Comparison of ENCODE assay signal across 8 mouse cellular contexts in genomic region chr17:34932287-34932686, GRCm38 (mm10). TPM values are rescaled to one million over a fixed set of nuclear protein-coding genes. Genes with fewer than 3 reads are reported as not detected.
DNase-seq lines count a peak whose midpoint lies in the region; ATAC-seq and TF ChIP-seq lines count a peak whose summit lies in the region.

No protein-coding gene starts in this region.

- H3K36me3 ChIP-seq in kidney, postnatal 0 days (ENCODE audit: insufficient read depth, low read length): peaks cover 4% of the 10 kb centered on the region; the same call in 1 of the 2 replicates
- H3K36me3 ChIP-seq in hindbrain, postnatal 0 days (ENCODE audit: insufficient read depth, low read length): peaks cover 20% of the 10 kb centered on the region
- peaks cover 4% of the 10 kb centered on the region for H3K36me3 ChIP-seq in myocyte (ENCODE audit: control insufficient read depth, insufficient read depth)

- no peak overlapping the region for H3K27ac ChIP-seq in kidney, postnatal 0 days
- H3K27ac ChIP-seq in brown adipose tissue, adult 24 weeks (replicated peaks; ENCODE audit: low read depth, low read length): peak overlapping the region; percentile 76
- H3K27ac ChIP-seq in hindbrain, postnatal 0 days: no peak overlapping the region

- peak overlapping the region; percentile 64; the same call in 1 of the 2 replicates for H3K4me3 ChIP-seq in kidney, postnatal 0 days (replicated peaks; ENCODE audit: low read depth, low read length)
- peak overlapping the region; percentile 93 for H3K4me3 ChIP-seq in brown adipose tissue, adult 24 weeks (ENCODE audit: insufficient read depth, low read depth, low read length)
- H3K4me3 ChIP-seq in hindbrain, postnatal 0 days (ENCODE audit: low read length): peak overlapping the region; percentile 75
- peak overlapping the region; percentile 59 for H3K4me3 ChIP-seq in myocyte

- no peaks in the 10 kb centered on the region for H3K9me3 ChIP-seq in kidney, postnatal 0 days (replicated peaks; ENCODE audit: low read length)
- H3K9me3 ChIP-seq in hindbrain, postnatal 0 days (ENCODE audit: low read length): no peaks in the 10 kb centered on the region

- H3K79me2 ChIP-seq in myocyte (ENCODE audit: control insufficient read depth, insufficient read depth): no peaks in the 10 kb centered on the region

- no peak for DNase-seq in kidney, postnatal 0 days (ENCODE audit: low spot score)
- DNase-seq in kidney, postnatal 36 days: no peak
- DNase-seq in hindbrain, postnatal 0 days (ENCODE audit: low spot score): no peak
- no peak for DNase-seq in layer of hippocampus, adult 8-10 months (ENCODE audit: low spot score in 2 of 2)
- no peak for DNase-seq in frontal cortex, postnatal 25 days (ENCODE audit: low spot score in 2 of 2)

- WGBS in kidney, postnatal 0 days: 83% methylated on average over 8 of the region's 8 CpGs
- WGBS in hindbrain, postnatal 0 days: 83% methylated on average over 8 of the region's 8 CpGs

- peak overlapping the region; percentile 44 for H3ac ChIP-seq in myocyte (ENCODE audit: control insufficient read depth, insufficient read length)

- H3K27me3 ChIP-seq in kidney, postnatal 0 days (ENCODE audit: insufficient read depth, low read length): no peaks in the 10 kb centered on the region
- no peaks in the 10 kb centered on the region for H3K27me3 ChIP-seq in hindbrain, postnatal 0 days (ENCODE audit: insufficient read depth, low read length)
- H3K27me3 ChIP-seq in myocyte (ENCODE audit: control insufficient read depth, insufficient read depth, insufficient read length): no peaks in the 10 kb centered on the region

- H3K9ac ChIP-seq in kidney, postnatal 0 days (ENCODE audit: low read depth, low read length): peak overlapping the region; percentile 73
- peak overlapping the region; percentile 73 for H3K9ac ChIP-seq in hindbrain, postnatal 0 days (replicated peaks; ENCODE audit: low read length)

- TF ChIP-seq CTCF in kidney, postnatal 0 days (IDR thresholded peaks at IDR 0.05; ENCODE audit: low read depth): no peak
- no peak for TF ChIP-seq CTCF in hindbrain, postnatal 0 days (IDR thresholded peaks at IDR 0.05; ENCODE audit: low read depth)

- no peak for ATAC-seq in kidney, postnatal 0 days (replicated peaks; ENCODE audit: low FRiP score, low read depth)
- no peak for ATAC-seq in hindbrain, postnatal 0 days
- no peak for ATAC-seq in frontal cortex, adult (ENCODE audit: low TSS enrichment)

- H3K4me2 ChIP-seq in kidney, postnatal 0 days (ENCODE audit: low read length): peak overlapping the region; percentile 97
- peak overlapping the region; percentile 88 for H3K4me2 ChIP-seq in hindbrain, postnatal 0 days (ENCODE audit: low read depth, low read length)
- H3K4me2 ChIP-seq in myocyte (ENCODE audit: low read depth): peak overlapping the region; percentile 99

- H3K4me1 ChIP-seq in kidney, postnatal 0 days (replicated peaks; ENCODE audit: insufficient read depth, low read length): peaks cover 15% of the 10 kb centered on the region; the same call in 1 of the 2 replicates
- peaks cover 8% of the 10 kb centered on the region for H3K4me1 ChIP-seq in brown adipose tissue, adult 24 weeks (ENCODE audit: control insufficient read depth, insufficient read depth, insufficient read length, low read length)
- H3K4me1 ChIP-seq in hindbrain, postnatal 0 days (ENCODE audit: insufficient read depth, low read length): no peaks in the 10 kb centered on the region

- TF ChIP-seq POLR2A in myocyte (IDR thresholded peaks at IDR 0.05; ENCODE audit: insufficient read length, low read depth): no peak

TF ChIP-seq in myocyte, 11 proteins besides CTCF, POLR2A, EP300 and RAD21:
- no peak for TF ChIP-seq TCF12 (IDR thresholded peaks at IDR 0.05; ENCODE audit: insufficient read depth, poor library complexity, severe bottlenecking)
- no peak for TF ChIP-seq POLR2AphosphoS2 (IDR thresholded peaks at IDR 0.05; ENCODE audit: insufficient read length, low read depth)
- TF ChIP-seq MYOD1 (IDR thresholded peaks at IDR 0.05; ENCODE audit: control insufficient read depth in 1 of 3, insufficient read length in 2 of 3, low read depth in 2 of 3): no peak
- TF ChIP-seq E2F4 (IDR thresholded peaks at IDR 0.05; ENCODE audit: insufficient read depth): no peak
- no peak for TF ChIP-seq REST (IDR thresholded peaks at IDR 0.05; ENCODE audit: insufficient read depth, insufficient read length)
- TF ChIP-seq SRF (IDR thresholded peaks at IDR 0.05; ENCODE audit: control insufficient read depth, insufficient read length, low read depth): no peak
- no peak for TF ChIP-seq MYOG (IDR thresholded peaks at IDR 0.05; ENCODE audit: control insufficient read depth in 1 of 3, insufficient read depth in 1 of 3, insufficient read length in 2 of 3, low read depth in 2 of 3)

RNA-seq across cellular contexts. Expression of gene Neu1, which starts 1.2 kb away (rescaled TPM):
- polyA plus RNA-seq in kidney, postnatal 0 days (2015; fragmentation: Nextera tagmentation; extraction: Ambion mirVana): 92.0 and 101 TPM in 2 replicates
- 9.1 and 10.2 TPM in 2 replicates for polyA plus RNA-seq in brown adipose tissue, adult 24 weeks (2012; ENCODE audit: insufficient read depth, insufficient read length, missing spikeins)
- total RNA-seq in hindbrain, postnatal 0 days (2014; rRNA removed): 50.9 and 93.9 TPM in 2 replicates
- 42.9 and 43.1 TPM in 2 replicates for polyA plus RNA-seq in hindbrain, postnatal 0 days (2015; fragmentation: Nextera tagmentation; extraction: Ambion mirVana)
- polyA plus RNA-seq in myocyte (2012; fragmentation: generic; extraction: Trizol): 30.1 TPM
- total RNA-seq in layer of hippocampus, adult 8-10 months (2022): 10 to 100 TPM; 38.3 to 46.8 (median 41.7) TPM

RNA-seq across cellular contexts. Expression of gene Slc44a4, which starts 18.0 kb away (rescaled TPM):
- polyA plus RNA-seq in kidney, postnatal 0 days (2015; fragmentation: Nextera tagmentation; extraction: Ambion mirVana): 24.2 and 27.3 TPM in 2 replicates
- not detected in 2 replicates for polyA plus RNA-seq in brown adipose tissue, adult 24 weeks (2012; ENCODE audit: insufficient read depth, insufficient read length, missing spikeins)
- total RNA-seq in hindbrain, postnatal 0 days (2014; rRNA removed): 0.22 TPM in 1 of 2 replicates, not detected in the other
- 0.18 and 0.25 TPM in 2 replicates for polyA plus RNA-seq in hindbrain, postnatal 0 days (2015; fragmentation: Nextera tagmentation; extraction: Ambion mirVana)
- 14.6 TPM for polyA plus RNA-seq in myocyte (2012; fragmentation: generic; extraction: Trizol)
- under 1 TPM; 0.14 to 0.41 (median 0.34) TPM for total RNA-seq in layer of hippocampus, adult 8-10 months (2022)

RNA-seq across cellular contexts. Expression of gene Hspa1b, which starts 26.8 kb away (rescaled TPM):
- polyA plus RNA-seq in kidney, postnatal 0 days (2015; fragmentation: Nextera tagmentation; extraction: Ambion mirVana): 2.2 and 2.6 TPM in 2 replicates
- polyA plus RNA-seq in brown adipose tissue, adult 24 weeks (2012; ENCODE audit: insufficient read depth, insufficient read length, missing spikeins): 5.2 and 26.8 TPM in 2 replicates
- total RNA-seq in hindbrain, postnatal 0 days (2014; rRNA removed): 15.2 and 20.4 TPM in 2 replicates
- 0.51 and 0.55 TPM in 2 replicates for polyA plus RNA-seq in hindbrain, postnatal 0 days (2015; fragmentation: Nextera tagmentation; extraction: Ambion mirVana)
- 7.3 TPM for polyA plus RNA-seq in myocyte (2012; fragmentation: generic; extraction: Trizol)
- total RNA-seq in layer of hippocampus, adult 8-10 months (2022): 10 to 100 TPM; 13.2 to 31.7 (median 24.2) TPM

RNA-seq across cellular contexts. Expression of gene Ehmt2, which starts 34.0 kb away (rescaled TPM):
- 44.1 and 49.1 TPM in 2 replicates for polyA plus RNA-seq in kidney, postnatal 0 days (2015; fragmentation: Nextera tagmentation; extraction: Ambion mirVana)
- 27.4 and 30.6 TPM in 2 replicates for polyA plus RNA-seq in brown adipose tissue, adult 24 weeks (2012; ENCODE audit: insufficient read depth, insufficient read length, missing spikeins)
- total RNA-seq in hindbrain, postnatal 0 days (2014; rRNA removed): 309 and 317 TPM in 2 replicates
- 57.4 and 57.6 TPM in 2 replicates for polyA plus RNA-seq in hindbrain, postnatal 0 days (2015; fragmentation: Nextera tagmentation; extraction: Ambion mirVana)
- 94.5 TPM for polyA plus RNA-seq in myocyte (2012; fragmentation: generic; extraction: Trizol)
- total RNA-seq in layer of hippocampus, adult 8-10 months (2022): 100 to 1,000 TPM; 186 to 199 (median 189) TPM

RNA-seq across cellular contexts. Expression of gene C2, which starts 34.2 kb away (rescaled TPM):
- polyA plus RNA-seq in kidney, postnatal 0 days (2015; fragmentation: Nextera tagmentation; extraction: Ambion mirVana): 7.0 and 7.4 TPM in 2 replicates
- 6.0 and 12.4 TPM in 2 replicates for polyA plus RNA-seq in brown adipose tissue, adult 24 weeks (2012; ENCODE audit: insufficient read depth, insufficient read length, missing spikeins)
- 5.4 and 7.8 TPM in 2 replicates for total RNA-seq in hindbrain, postnatal 0 days (2014; rRNA removed)
- polyA plus RNA-seq in hindbrain, postnatal 0 days (2015; fragmentation: Nextera tagmentation; extraction: Ambion mirVana): 5.5 and 6.0 TPM in 2 replicates
- 0.43 TPM for polyA plus RNA-seq in myocyte (2012; fragmentation: generic; extraction: Trizol)
- total RNA-seq in layer of hippocampus, adult 8-10 months (2022): 1 to 10 TPM; 3.1 to 4.4 (median 4.3) TPM

Comparison
In these comparisons a context has a peak if more than half of its experiments do, and no peak if none do; other contexts are left out.
1. RNA of gene Slc44a4, which starts 18.0 kb away (polyA plus RNA-seq): 24.2 to 27.3 TPM in kidney, postnatal 0 days and 14.6 TPM in myocyte (single experiment); 0.18 to 0.25 TPM in hindbrain, postnatal 0 days and not detected in brown adipose tissue, adult 24 weeks; every median in the first group is over 10 times any median in the second.
2. Peak in every context shown above with its lines, with median percentiles within 50 percentile points of each other: H3K4me2 ChIP-seq and H3K4me3 ChIP-seq.